ENCODE assay signal across 7 mouse cellular contexts in genomic region chr2:160766371-160766771, GRCm38 (mm10). TPM values are rescaled to one million over a fixed set of nuclear protein-coding genes. Genes with fewer than 3 reads are reported as not detected.
DNase-seq lines count a peak whose midpoint lies in the region; ATAC-seq and TF ChIP-seq lines count a peak whose summit lies in the region.

No protein-coding gene starts in this region.

- H3K27ac ChIP-seq in liver, postnatal 0 days (ENCODE audit: low read depth): no peak overlapping the region

- DNase-seq in liver, postnatal 0 days: no peak
- no peak for DNase-seq in liver
- DNase-seq in cerebellum, postnatal 14 days: peak; percentile 40 to 57
- DNase-seq in heart, postnatal 14 days: peak; percentile 80 to 83
- peak; percentile 38 for DNase-seq in ovary, postnatal 36 days (ENCODE audit: low spot score)
- no peak for DNase-seq in urinary bladder, postnatal 10 days (ENCODE audit: low spot score)

- no peak overlapping the region for H3K4me2 ChIP-seq in liver, postnatal 0 days (ENCODE audit: low read depth, low read length)

- no peak for TF ChIP-seq CTCF in liver, postnatal 0 days (IDR thresholded peaks at IDR 0.05; ENCODE audit: low read depth)

- H3K4me3 ChIP-seq in liver, postnatal 0 days (ENCODE audit: low read depth, low read length): no peak overlapping the region

- H3K36me3 ChIP-seq in liver, postnatal 0 days (replicated peaks; ENCODE audit: insufficient read depth, low read length): peaks cover 13% of the 10 kb centered on the region; the same call in 1 of the 2 replicates

- H3K27me3 ChIP-seq in liver, postnatal 0 days (ENCODE audit: insufficient read depth, low read length): no peaks in the 10 kb centered on the region

- TF ChIP-seq EP300 in liver, postnatal 0 days (IDR thresholded peaks at IDR 0.05; ENCODE audit: low read depth): no peak

- no peaks in the 10 kb centered on the region for H3K4me1 ChIP-seq in liver, postnatal 0 days (ENCODE audit: insufficient read depth)

- no peak overlapping the region for H3K9ac ChIP-seq in liver, postnatal 0 days (replicated peaks)

- intact Hi-C loops in heart, postnatal 14 days (cut with DNase I): loop anchor here (2.0 kb wide), 1 partner anchor 26 kb away; no protein-coding TSS in a partner anchor

- ATAC-seq in liver, postnatal 0 days: peak; percentile 21; the same call in 1 of the 2 replicates
- no peak for ATAC-seq in erythroblast, adult 5-6 weeks (replicated peaks; ENCODE audit: low FRiP score, poor library complexity, severe bottlenecking)

- no peaks in the 10 kb centered on the region for H3K9me3 ChIP-seq in liver, postnatal 0 days (ENCODE audit: low read length)

- 67% methylated on average over 5 of the region's 5 CpGs for WGBS in liver, postnatal 0 days (ENCODE audit: insufficient replicate concordance)

RNA-seq across cellular contexts. Expression of gene Plcg1, which starts 35.3 kb away (rescaled TPM):
- polyA plus RNA-seq in liver, postnatal 0 days (2015; fragmentation: Nextera tagmentation; extraction: Ambion mirVana): 5.0 and 6.6 TPM in 2 replicates
- 10 to 100 TPM; 85.7 to 94.4 TPM for total RNA-seq in heart, postnatal 14 days (2021)
- total RNA-seq in erythroblast, adult 5-6 weeks (2015; ENCODE audit: low replicate concordance): 0.38 and 1.3 TPM in 2 replicates
- 2.8 and 6.1 TPM in 2 replicates for total RNA-seq in erythroblast, adult 5-6 weeks (2017; ENCODE audit: low replicate concordance)

Comparison
In these comparisons a context has a peak if more than half of its experiments do, and no peak if none do; other contexts are left out.
1. DNase-seq: peak in cerebellum, postnatal 14 days (2 of 2), heart, postnatal 14 days (2 of 2) and ovary, postnatal 36 days (single experiment); none in liver, postnatal 0 days (single experiment), liver (single experiment) and urinary bladder, postnatal 10 days (single experiment).
2. RNA of gene Plcg1, which starts 35.3 kb away (total RNA-seq): 85.7 to 94.4 TPM in heart, postnatal 14 days; 0.38 to 6.1 TPM in erythroblast, adult 5-6 weeks; every median in the first group is over 10 times any median in the second.